Mouse (Mus musculus) thymus, adult 18-20 months (tissue): Measurements from ENCODE around the gene Tubb4b.

Experiments used
- DNase-seq, 2 experiments: peaks; one replicate each; pipeline ENCODE4 v3.0.0; 2022; ENCODE audit warnings: mixed read lengths in 2 of 2

Tubb4b gene

DNA sequence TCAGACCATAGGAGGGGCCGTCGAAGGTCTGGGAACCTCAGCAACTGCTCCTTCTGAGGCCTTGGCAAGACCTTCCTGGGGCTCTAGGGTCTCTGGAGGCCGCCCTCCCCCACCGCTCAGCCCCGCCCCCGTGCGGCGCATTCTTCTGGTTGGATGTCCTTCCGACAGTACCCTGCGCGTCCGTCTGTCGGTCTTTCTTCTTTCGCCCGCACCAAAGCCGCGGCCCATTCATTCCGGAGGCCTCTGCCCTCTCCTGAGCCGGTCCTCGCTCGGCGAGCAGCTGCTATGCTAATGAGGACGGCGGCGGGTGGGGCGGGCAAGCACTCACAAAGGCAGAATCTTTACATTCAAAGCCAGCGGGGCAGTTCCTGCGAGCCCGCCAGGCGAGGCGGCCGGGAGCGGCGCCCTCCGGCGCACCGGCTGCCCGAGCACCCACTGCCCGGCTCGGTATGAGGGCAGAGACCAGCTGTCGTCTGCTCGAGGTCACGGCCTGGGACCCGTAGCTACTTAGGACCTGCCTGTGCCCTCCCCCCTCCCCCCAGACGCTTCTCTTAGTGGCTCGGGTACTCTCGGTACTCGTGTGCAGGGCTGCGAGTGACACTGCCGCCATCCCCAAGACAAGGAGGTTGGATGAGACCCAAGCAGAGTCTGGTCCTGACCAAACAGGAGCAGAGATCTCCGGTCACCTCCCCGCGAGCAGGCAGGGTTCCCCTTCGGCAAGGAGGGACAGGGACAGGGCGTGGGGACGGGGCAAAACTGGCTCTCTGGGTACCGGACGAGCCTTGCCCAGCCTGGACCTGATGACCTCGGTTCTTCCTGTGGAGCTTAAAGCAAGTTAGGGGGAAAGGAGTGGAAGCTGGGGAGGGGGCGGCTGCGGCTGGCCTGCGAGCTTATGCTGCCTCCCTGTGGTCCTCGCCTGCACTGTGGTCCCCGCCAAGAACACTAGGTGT, 38.6 kb downstream of the Tubb4b start:
- DNase-seq: peak; percentile 34 to 47

DNA sequence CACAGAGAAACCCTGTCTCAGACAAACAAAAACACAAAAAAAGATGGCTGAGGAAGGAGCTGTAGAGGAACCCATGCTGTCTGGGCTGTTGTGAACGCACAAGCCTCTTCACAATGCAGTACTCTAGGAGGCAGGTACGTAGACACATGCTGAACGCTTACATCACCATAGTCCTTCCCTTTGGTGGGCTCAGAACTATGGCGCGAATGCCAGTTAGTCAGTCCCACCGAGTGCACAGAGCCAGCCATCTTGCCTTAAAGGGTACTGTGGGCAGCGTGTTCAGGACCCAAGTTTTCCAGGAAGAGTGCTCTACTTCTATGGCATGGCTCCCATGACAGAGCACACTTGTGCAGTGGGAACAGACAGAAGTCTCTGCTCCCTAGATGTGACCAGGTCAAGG, 40.0 kb downstream of the Tubb4b start:
- no peak for DNase-seq

DNA sequence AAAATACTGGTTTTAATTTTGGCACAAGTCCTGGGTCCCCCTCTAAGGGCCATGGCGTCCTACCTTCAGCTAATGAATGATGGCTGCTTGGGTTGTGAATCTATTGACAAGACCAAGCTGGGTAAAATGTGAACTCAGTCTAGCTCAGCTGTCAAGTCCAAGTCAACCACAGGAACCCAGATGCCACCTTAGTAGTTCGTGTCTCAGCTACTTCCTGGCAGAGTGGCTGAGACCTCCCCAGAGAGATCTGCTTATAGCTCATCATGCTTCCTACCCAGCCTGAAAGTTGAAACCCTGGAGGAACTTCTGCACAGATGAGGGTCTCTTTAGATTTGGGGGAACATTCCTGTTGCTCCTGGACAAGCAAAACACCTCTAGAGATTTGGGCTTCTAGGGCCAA, 41.2 kb downstream of the Tubb4b start:
- DNase-seq: no peak

DNA sequence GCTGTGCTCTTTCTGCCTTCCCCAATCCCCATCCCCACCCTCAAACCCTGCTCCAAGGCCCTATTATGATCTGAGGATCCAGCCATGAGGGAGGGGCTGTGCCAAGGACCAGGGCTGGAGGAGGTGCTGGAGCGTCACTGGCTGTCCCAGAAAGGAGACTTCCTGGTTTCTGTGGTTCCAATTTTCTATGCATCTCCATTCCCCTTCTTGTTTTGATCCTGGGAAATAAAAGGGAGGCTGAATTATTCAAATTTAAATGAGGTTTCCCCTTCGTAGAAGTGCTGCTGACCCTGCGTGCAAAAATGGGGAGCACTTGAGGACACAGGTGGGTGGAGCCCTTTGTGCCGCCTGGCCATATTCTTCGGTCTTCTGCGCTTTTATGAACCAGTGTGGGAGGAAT, 41.8 kb downstream of the Tubb4b start:
- no peak for DNase-seq

DNA sequence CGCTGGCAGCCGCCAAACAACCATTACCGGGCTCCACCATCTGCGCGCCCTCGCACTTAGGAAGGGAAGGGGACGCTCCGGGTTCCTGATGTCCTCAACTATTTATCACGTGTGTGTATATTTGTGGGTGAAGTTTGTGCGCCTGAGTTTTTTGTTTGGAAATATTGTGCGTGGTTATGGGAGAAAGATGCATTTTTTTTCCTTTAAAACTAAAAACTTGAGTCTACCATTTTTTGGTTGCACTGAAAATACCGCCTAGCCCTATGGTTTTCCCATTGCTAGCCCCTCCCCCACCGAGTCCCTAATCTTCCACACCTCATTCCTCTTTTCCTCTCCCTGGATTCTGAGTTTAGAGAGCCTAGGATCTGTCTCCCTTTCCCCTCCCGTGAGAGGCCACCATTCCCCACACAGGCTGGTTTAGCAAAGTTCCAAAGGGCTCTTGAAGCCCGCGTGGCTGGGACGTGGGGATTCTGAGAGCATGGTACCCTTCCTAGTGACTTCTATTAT, 42.6 kb downstream of the Tubb4b start:
- DNase-seq: no peak

DNA sequence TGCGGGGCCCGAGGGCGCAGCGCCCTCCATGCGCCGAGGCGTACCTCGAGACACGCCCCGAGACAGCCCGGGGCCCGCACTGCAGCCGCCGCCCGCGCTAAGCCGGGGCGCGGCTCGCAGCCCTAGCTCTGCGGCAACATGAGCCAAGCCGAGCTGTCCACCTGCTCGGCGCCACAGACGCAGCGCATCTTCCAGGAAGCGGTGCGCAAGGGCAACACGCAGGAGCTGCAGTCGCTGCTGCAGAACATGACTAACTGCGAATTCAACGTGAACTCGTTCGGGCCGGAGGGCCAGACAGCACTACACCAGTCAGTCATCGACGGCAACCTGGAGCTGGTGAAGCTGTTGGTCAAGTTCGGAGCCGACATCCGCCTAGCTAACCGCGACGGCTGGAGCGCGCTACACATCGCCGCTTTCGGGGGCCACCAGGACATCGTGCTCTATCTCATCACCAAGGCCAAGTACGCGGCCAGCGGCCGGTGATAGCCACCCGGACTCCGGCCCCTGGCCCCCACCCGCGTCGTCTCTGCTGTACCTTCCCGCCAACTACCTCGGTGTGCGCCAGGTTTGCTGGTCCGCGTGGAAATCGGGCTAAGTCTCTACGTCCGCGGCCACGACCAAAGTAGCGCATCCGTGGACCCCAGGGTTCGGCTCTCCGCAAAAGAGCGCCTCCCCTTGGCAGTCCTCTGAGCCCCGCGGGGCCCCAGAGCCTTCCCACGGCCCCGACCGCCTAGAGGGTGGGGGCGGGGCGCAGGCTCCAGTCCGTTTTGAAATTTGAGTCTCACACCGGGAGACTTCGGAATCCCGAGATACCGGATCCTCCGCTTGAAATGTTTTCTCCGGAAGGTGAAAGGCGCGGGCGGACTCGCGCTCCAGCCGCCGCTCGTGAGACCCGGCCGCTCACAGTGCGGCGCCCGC, 43.3 kb downstream of the Tubb4b start:
- DNase-seq: peak; percentile 38

DNA sequence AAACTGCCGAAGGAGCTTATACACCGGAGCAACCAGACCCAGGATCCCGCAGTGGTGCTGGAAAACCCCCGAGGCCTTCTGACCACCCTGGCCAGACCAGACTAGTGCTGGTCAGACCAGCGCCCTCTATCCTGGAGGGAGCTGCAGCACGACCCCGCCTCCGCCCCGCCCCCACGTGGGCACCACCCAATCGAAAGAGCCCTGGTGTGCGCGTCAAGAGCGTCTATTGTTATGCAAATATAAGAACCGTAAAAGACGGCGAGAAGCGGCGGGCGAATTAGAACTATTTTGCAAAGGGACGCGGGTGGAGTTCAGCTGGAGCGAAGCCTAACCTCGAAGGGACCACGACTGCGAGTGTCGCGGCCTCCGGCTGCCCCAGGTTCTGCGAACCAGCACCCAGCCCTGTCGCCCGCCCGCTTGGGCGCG, 44.0 kb downstream of the Tubb4b start, which contains the start of gene Nrarp:
TSS of gene Nrarp (plus strand) at position 281 of the 426 bp plus-strand sequence.
- peak; percentile 86 to 87 for DNase-seq

DNA sequence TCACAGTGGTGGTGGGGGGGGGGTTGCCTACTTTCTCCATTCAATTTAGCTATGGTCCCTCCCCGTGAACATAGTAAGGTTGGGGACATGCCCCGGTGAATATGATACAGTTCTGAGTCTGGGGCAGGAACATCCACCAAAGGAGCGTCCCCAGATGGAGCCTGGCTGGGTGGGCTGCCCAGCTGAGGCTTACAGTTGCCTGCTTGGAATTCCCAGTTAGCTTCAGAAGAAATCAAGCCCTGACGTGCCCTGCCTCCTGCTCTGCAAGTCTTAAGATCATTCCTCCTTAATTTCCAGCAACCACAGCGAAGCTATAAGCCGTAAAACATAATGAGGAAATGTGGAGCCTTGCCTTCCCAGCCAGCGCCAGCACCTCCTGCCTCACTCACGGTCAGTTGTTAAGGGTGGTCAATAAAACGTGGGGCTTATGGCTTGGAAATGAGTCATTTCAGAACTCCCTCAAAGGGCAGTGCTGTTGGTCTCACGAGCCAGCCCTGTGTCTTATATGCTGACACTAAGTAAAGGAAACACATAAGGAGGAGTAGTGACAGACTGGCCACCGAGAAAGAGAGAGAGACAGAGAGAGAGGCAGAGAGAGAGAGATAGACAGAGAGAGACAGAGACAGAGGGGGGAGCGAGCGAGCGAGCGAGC, 44.8 kb downstream of the Tubb4b start:
- no peak for DNase-seq

DNA sequence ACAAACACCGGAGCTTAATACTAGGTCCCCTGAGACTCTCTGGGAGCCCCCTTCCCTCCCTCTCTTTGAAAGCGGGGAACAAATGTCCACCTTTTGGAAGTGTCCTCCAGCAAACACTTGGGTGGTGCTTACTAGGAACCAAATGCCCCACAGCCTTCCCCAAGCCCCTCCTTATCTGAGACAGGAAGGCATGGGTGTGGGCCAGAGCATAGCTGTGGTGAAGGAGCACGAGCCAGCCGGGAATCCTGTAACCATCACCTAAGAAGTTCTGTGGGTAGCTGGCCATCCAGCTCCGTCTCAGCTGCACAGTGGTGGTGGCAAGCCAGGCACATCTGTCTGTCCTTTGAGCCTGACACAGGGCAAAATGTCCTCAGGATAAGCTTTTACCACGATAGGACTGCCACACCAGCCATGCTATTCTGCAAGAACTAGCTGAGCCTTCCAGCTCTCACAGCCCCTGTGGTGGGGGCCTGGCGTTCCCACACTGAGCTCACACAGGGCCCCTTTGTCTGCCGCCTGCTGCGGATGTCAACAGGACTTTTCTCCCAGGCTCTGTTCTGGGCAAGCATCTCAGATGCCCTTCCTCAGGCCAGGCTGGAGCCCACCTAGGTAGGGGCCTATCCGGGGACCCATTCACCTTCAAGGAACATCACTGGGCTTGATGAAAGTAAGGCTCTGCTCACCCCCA, 46.1 kb downstream of the Tubb4b start:
- no peak for DNase-seq

DNA sequence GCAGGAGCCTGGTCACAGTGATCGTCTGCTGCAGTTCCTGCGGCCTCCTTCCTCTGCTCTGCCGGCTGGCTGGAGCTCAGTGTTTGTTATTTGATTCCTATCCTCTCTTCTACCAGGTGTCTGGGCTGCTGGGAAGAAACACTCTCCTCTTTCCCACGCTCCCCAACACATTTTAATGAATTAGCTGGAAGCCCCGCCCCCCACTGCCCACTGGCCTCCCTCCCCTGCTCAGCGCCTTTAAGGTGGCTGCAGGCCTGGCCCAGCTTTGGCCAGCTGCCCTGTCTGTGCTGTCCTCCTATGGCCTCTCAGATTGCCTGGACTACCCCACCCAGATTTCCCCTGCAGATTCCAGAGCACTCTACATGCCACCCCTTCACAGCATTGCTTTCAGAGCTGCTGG, 46.8 kb downstream of the Tubb4b start:
- no peak for DNase-seq

DNA sequence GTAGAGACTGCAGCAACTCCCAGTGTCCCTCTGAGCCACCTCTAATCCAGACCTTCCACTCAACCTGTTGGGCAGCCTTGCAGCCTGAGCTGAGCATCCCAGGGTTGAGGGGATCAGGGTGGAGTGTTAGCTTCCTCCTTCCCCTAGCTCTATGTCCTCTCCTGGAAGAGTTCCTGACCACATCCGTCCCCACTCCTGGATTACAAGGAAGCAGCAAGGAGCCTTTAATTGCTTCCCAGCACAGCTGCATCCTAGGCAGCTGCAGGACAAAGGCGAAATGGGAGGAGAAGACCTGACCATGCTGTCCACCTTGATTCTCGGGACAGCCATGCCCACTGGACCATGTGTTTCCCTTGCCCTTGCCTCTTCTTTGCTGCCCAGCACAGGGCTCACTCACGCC, 47.4 kb downstream of the Tubb4b start:
- no peak for DNase-seq

DNA sequence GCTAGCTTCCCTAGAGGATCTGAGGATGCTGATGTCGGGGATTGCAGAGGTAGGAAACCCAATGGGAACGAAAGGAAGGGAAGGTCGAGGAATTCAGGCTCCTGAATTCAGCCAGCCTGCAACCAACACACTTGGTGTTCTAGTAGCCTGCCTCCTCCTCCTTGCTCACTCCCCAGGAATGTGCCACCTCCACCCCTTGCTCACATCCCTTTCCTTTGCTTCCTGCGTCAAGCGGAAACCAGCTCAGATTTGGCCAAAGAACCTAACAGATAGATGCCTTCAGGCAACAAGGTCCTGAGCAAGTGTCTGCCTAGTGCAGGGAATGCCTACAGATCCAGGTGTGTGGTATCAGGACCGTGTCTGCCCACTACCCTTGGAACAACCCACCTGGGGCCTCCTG, 47.9 kb downstream of the Tubb4b start:
- DNase-seq: no peak

DNA sequence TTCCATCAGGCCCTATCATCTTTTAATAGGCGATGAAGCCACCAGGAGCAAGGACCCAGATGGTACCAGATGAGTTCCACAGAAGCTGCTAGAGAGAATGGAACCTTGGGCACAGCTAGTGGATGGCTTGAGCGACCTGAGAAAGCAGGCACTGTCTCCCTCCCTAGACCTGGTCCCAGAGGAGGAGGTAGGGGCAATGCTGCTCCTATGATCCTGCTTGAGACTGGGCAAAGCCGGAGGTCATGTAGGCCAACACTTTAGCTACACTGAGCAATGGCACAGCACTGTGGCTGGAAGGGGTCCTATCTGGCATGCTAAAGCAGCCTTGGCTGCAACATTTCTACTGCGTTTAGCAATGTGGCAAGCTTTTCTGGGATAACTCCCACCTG, 48.8 kb downstream of the Tubb4b start:
- DNase-seq: no peak

DNA sequence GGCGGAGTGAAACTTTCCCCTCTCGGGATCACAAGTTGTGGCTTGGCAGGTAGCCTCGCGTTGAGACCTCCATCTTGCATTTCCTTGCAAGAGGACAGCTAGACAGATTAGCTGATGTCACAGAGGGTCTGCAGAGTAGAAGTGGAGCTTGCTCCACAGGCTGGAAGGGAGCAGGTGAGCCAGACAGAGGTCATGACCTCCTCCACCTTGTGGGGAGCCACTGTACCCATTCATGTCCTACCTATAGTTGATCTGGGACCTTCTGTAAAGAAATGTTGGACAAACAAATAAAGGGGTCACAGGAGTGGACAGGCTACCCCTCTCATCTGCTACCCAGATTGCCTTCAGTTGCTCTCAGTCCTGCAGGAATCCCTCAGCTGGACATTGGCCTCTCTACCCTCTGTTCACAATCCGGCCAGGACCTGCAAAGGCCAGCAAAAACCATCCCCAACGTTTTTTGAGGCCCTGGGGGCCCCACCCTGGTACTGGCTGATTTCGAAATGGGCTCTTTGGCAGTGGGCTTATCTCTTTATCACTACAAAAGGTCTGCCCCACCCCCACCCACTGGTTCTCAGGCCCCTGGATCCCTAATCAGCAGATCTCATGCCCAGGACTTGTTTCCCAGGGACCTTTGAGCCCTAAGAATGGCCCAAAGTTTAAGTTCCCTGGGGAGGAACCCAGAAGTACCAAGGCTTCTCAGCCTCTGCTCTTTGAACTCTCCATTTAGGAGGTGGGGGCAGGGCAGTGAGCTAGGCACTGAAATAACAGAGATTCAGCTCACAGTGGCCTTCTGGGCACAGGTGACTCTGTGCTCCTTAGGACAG, 49.4 kb downstream of the Tubb4b start:
- DNase-seq: no peak

DNA sequence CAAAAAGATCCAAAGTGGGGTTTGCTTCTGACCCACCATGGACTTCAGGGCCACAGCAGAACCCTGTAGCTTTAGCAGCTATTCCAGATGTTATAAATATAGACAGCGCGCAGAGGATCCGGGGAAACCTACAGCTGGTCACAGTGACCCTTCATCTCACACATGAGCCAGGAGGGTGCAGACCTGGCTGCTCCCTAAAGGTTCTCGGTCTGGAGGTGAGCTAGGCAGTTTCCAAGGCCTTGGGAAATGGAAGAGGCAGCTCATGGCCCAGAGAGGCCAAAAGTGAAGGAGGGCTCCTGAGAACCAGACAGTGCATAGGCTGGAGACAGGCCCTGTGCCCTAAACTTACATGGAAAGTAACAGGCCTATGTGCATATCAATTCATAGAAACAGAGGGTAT, 50.7 kb downstream of the Tubb4b start:
- DNase-seq: no peak

DNA sequence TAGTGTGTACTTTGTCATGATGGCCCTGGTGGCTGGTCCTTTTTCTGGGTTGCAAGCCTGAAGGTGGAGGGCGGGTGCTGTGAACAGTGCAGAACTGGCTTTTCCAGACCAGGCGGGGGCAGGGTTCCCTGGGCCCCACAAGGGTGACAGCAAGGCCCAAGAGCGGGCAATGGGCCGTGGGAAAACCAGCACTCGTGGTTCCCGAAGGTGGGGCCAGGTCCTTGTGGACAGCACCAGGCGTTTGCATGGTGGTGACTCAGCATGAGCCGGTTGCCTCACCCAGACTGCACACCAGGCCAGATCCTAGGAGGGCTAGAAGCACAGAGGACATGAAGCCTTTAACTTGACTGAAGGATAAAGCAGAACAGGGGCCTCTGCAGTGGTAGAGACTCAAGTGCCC, 51.9 kb downstream of the Tubb4b start:
- no peak for DNase-seq
